Mouse (Mus musculus) cerebellum, adult 2 months (tissue): ENCODE data around the gene Syne4.

Experiments
- CTCF ChIP-seq: fragments of 200-500 bp; IDR thresholded peaks from 2 replicates; pipeline ENCODE4 v1.5.1; 2011; ENCODE audit warnings: low read depth, mild to moderate bottlenecking, control low read depth, low read length, moderate library complexity, borderline replicate concordance; ENCODE audit not compliant: insufficient read depth
- POLR2A ChIP-seq: fragments of 200-500 bp; IDR thresholded peaks from 2 replicates; pipeline ENCODE4 v1.6.1; 2011; ENCODE audit warnings: low read length, control low read depth, borderline replicate concordance; ENCODE audit not compliant: insufficient read depth

DNA sequence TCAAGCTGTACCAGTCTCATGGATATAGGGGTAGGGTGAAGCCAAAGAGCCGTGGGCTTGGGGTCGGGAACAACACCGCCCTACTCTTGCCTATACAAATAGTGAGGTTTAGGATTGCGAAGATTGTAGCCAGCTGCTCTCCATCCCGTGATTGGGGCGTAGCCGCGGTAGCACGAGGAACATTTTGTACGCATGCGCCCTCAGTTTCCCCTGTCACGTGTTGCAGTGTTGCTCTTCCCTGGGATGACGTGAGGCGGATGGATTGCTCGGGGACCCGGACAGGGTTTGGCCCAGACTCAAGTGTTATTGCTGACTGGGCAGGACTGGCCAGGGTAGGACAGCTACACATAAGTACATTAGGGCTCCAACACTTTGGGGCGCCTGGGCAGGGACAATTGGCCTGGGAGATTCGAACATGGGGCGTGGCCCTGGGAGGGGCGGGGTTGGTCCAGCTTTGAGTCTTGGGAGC is 33.9 kb upstream of the Syne4 start:
- TF ChIP-seq CTCF (no peak), POLR2A (no peak)
